Comparison of ENCODE assay signal across 8 mouse cellular contexts in genomic region chr10:127079665-127080391, GRCm38 (mm10). TPM values are rescaled to one million over a fixed set of nuclear protein-coding genes. Genes with fewer than 3 reads are reported as not detected.
DNase-seq lines count a peak whose midpoint lies in the region; ATAC-seq and TF ChIP-seq lines count a peak whose summit lies in the region.

No protein-coding gene starts in this region.

- TF ChIP-seq CTCF in E14TG2a.4 (conservative IDR thresholded peaks at IDR 0.05; ENCODE audit: low read length): no peak

- peak overlapping the region; percentile 91 for H3K4me2 ChIP-seq in neural tube, embryonic 14.5 days (ENCODE audit: low read depth, low read length)

- H3K36me3 ChIP-seq in E14TG2a.4 (ENCODE audit: insufficient read depth, low read length): no peaks in the 10 kb centered on the region
- H3K36me3 ChIP-seq in forebrain, embryonic 10.5 days (replicated peaks): no peaks in the 10 kb centered on the region
- H3K36me3 ChIP-seq in limb, embryonic 10.5 days: no peaks in the 10 kb centered on the region
- peaks cover 10% of the 10 kb centered on the region; the same call in 1 of the 2 replicates for H3K36me3 ChIP-seq in neural tube, embryonic 14.5 days (ENCODE audit: control insufficient read depth, insufficient read depth, low read length)

- peaks cover 91% of the 10 kb centered on the region for H3K27me3 ChIP-seq in E14TG2a.4 (ENCODE audit: insufficient read depth, low read length)
- peaks cover 98% of the 10 kb centered on the region for H3K27me3 ChIP-seq in forebrain, embryonic 10.5 days (ENCODE audit: poor library complexity, severe bottlenecking)
- H3K27me3 ChIP-seq in limb, embryonic 10.5 days (ENCODE audit: low read depth, poor library complexity, severe bottlenecking): peaks cover 100% of the 10 kb centered on the region
- H3K27me3 ChIP-seq in neural tube, embryonic 14.5 days (ENCODE audit: control insufficient read depth, insufficient read depth, low read length): 0 out of 2 replicates have a peak, but pooled peaks cover 8% of the 10 kb centered on the region

- peak overlapping the region; percentile 77 for H3K4me3 ChIP-seq in E14TG2a.4 (replicated peaks; ENCODE audit: low read length)
- H3K4me3 ChIP-seq in forebrain, embryonic 10.5 days: peak overlapping the region; percentile 68
- H3K4me3 ChIP-seq in limb, embryonic 10.5 days: peak overlapping the region; percentile 61
- H3K4me3 ChIP-seq in neural tube, embryonic 14.5 days (ENCODE audit: low read depth, low read length): peak overlapping the region; percentile 80

- WGBS in forebrain, embryonic 10.5 days: 1% methylated on average over 61 of the region's 70 CpGs
- 1% methylated on average over 70 of the region's 70 CpGs for WGBS in limb, embryonic 10.5 days
- 2% methylated on average over 28 of the region's 70 CpGs for WGBS in neural tube, embryonic 14.5 days

- H3K27ac ChIP-seq in forebrain, embryonic 10.5 days: peak overlapping the region; percentile 76
- H3K27ac ChIP-seq in limb, embryonic 10.5 days: peak overlapping the region; percentile 60
- peak overlapping the region; percentile 80 for H3K27ac ChIP-seq in neural tube, embryonic 14.5 days (ENCODE audit: low read depth, low read length)

- ATAC-seq in cerebellum, adult (ENCODE audit: insufficient number of reproducible peaks, low FRiP score, low TSS enrichment): no peak
- ATAC-seq in neural tube, embryonic 14.5 days (ENCODE audit: low read depth): 0 out of 2 replicates have a peak, but pooled peaks have one; percentile 10

- H3K9ac ChIP-seq in neural tube, embryonic 14.5 days (replicated peaks; ENCODE audit: low read depth, low read length): peak overlapping the region; percentile 93

- peak; percentile 70 for DNase-seq in cerebellum, adult 11 months
- peak; percentile 41 for DNase-seq in forebrain, embryonic 10.5 days (ENCODE audit: extremely low spot score, low spot score)
- DNase-seq in limb, embryonic 10.5 days (ENCODE audit: low spot score): peak; percentile 60
- no peak for DNase-seq in ovary, postnatal 36 days (ENCODE audit: low spot score)
- no peak for DNase-seq in c-Kit-positive CD71-positive TER-119-positive erythroid progenitor cells, embryonic 14.5 days (ENCODE audit: low spot score)

- peaks cover 52% of the 10 kb centered on the region for H3K4me1 ChIP-seq in E14TG2a.4 (replicated peaks; ENCODE audit: low read depth, low read length)
- peaks cover 59% of the 10 kb centered on the region for H3K4me1 ChIP-seq in forebrain, embryonic 10.5 days
- peaks cover 51% of the 10 kb centered on the region for H3K4me1 ChIP-seq in limb, embryonic 10.5 days
- peaks cover 31% of the 10 kb centered on the region for H3K4me1 ChIP-seq in neural tube, embryonic 14.5 days (ENCODE audit: control insufficient read depth, insufficient read depth, low read length)

- H3K9me3 ChIP-seq in E14TG2a.4 (ENCODE audit: low read length): no peaks in the 10 kb centered on the region
- 0 out of 2 replicates have a peak, but pooled peaks cover 3% of the 10 kb centered on the region for H3K9me3 ChIP-seq in forebrain, embryonic 10.5 days
- H3K9me3 ChIP-seq in limb, embryonic 10.5 days (replicated peaks): no peaks in the 10 kb centered on the region
- H3K9me3 ChIP-seq in neural tube, embryonic 14.5 days (ENCODE audit: control insufficient read depth, low read length): no peaks in the 10 kb centered on the region

RNA-seq across cellular contexts. Expression of gene Agap2, which starts 4.7 kb away (rescaled TPM):
- 0.10 and 0.23 TPM in 2 replicates for polyA plus RNA-seq in forebrain, embryonic 10.5 days (2016; fragmentation: Nextera tagmentation; extraction: Ambion mirVana)
- polyA plus RNA-seq in limb, embryonic 10.5 days (2016; fragmentation: Nextera tagmentation; extraction: Ambion mirVana): 0.03 TPM in 1 of 2 replicates, not detected in the other
- 4.7 and 10.6 TPM in 2 replicates for polyA plus RNA-seq in neural tube, embryonic 14.5 days (2014; fragmentation: Nextera tagmentation; extraction: Ambion mirVana)

RNA-seq across cellular contexts. Expression of gene Tspan31, which starts 9.8 kb away (rescaled TPM):
- 188 and 190 TPM in 2 replicates for polyA plus RNA-seq in forebrain, embryonic 10.5 days (2016; fragmentation: Nextera tagmentation; extraction: Ambion mirVana)
- 169 and 181 TPM in 2 replicates for polyA plus RNA-seq in limb, embryonic 10.5 days (2016; fragmentation: Nextera tagmentation; extraction: Ambion mirVana)
- 91.1 and 93.6 TPM in 2 replicates for polyA plus RNA-seq in neural tube, embryonic 14.5 days (2014; fragmentation: Nextera tagmentation; extraction: Ambion mirVana)

RNA-seq across cellular contexts. Expression of gene Cdk4, which starts 16.5 kb away (rescaled TPM):
- 3,005 and 3,066 TPM in 2 replicates for polyA plus RNA-seq in forebrain, embryonic 10.5 days (2016; fragmentation: Nextera tagmentation; extraction: Ambion mirVana)
- 3,142 and 3,162 TPM in 2 replicates for polyA plus RNA-seq in limb, embryonic 10.5 days (2016; fragmentation: Nextera tagmentation; extraction: Ambion mirVana)
- polyA plus RNA-seq in neural tube, embryonic 14.5 days (2014; fragmentation: Nextera tagmentation; extraction: Ambion mirVana): 657 and 756 TPM in 2 replicates

RNA-seq across cellular contexts. Expression of gene March9, which starts 19.8 kb away (rescaled TPM):
- polyA plus RNA-seq in forebrain, embryonic 10.5 days (2016; fragmentation: Nextera tagmentation; extraction: Ambion mirVana): 1.1 and 1.2 TPM in 2 replicates
- 0.33 and 0.79 TPM in 2 replicates for polyA plus RNA-seq in limb, embryonic 10.5 days (2016; fragmentation: Nextera tagmentation; extraction: Ambion mirVana)
- 9.7 and 13.2 TPM in 2 replicates for polyA plus RNA-seq in neural tube, embryonic 14.5 days (2014; fragmentation: Nextera tagmentation; extraction: Ambion mirVana)

RNA-seq across cellular contexts. Expression of gene Cyp27b1, which starts 31.8 kb away (rescaled TPM):
- 0.11 and 0.16 TPM in 2 replicates for polyA plus RNA-seq in forebrain, embryonic 10.5 days (2016; fragmentation: Nextera tagmentation; extraction: Ambion mirVana)
- polyA plus RNA-seq in limb, embryonic 10.5 days (2016; fragmentation: Nextera tagmentation; extraction: Ambion mirVana): 0.11 and 0.24 TPM in 2 replicates
- polyA plus RNA-seq in neural tube, embryonic 14.5 days (2014; fragmentation: Nextera tagmentation; extraction: Ambion mirVana): 0.14 TPM in 1 of 2 replicates, not detected in the other

Comparison
In these comparisons a context has a peak if more than half of its experiments do, and no peak if none do; other contexts are left out.
1. DNase-seq: peak in cerebellum, adult 11 months (single experiment), forebrain, embryonic 10.5 days (single experiment) and limb, embryonic 10.5 days (single experiment); none in ovary, postnatal 36 days (single experiment) and c-Kit-positive CD71-positive TER-119-positive erythroid progenitor cells, embryonic 14.5 days (single experiment).
2. Peak in every context shown above with its lines, with median percentiles within 50 percentile points of each other: H3K4me3 ChIP-seq and H3K27ac ChIP-seq.